Mouse (Mus musculus) MEL-GATA-1-ER (cell line): ENCODE data around the gene Stx12.
"Not testable (repeated sequence)": the region's sequence is repeated elsewhere in the genome, so short reads cannot be mapped to it uniquely, and the experiment has no call there.

Experiments
- DNase-seq: peaks from one replicate; pipeline ENCODE4 v3.0.0-alpha.2; 2012; ENCODE audit warnings: low read depth; ENCODE audit errors: extremely low read depth

Gene Stx12

DNA sequence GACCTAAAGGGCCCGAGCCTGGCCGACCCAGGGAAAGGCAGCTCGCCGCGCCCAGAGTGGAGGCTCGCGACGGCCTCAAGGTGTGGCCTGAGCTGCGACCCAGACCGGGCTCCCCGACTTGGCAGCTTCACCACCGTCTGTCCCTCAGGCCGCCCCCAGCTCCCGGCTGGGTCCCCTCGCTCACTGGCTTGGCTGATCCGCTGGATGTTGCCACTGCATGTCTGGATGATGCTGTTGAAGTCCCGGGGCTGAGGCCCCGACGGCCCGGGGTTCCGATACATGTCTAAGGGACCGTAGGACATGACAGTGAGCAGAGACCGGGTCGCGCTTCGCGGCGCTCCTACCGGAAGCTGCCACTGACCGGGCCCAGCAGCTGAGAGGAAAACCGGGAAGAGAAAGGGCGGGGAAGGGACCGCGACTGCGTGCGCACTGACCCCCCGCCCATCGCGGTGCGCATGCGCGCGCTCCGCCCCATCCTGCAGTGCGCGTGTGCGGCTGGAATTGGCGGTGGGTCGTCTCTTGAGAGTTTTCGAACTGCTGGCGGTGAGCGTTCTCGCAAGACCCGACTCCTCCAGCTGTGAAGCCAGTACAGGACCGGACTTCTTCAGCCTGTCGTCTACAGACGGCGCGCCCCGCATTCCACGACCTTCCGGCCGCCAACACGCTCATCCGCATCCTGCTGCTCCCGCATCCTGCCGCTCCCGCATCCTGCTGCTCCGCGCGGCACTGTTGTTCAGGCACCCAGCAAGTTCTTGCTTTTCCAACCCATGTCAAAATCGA lies at the start of gene Stx12:
Stx12 (minus strand) TSS at position 446 of the 780 bp plus-strand sequence.
- DNase-seq: peak; percentile 56

DNA sequence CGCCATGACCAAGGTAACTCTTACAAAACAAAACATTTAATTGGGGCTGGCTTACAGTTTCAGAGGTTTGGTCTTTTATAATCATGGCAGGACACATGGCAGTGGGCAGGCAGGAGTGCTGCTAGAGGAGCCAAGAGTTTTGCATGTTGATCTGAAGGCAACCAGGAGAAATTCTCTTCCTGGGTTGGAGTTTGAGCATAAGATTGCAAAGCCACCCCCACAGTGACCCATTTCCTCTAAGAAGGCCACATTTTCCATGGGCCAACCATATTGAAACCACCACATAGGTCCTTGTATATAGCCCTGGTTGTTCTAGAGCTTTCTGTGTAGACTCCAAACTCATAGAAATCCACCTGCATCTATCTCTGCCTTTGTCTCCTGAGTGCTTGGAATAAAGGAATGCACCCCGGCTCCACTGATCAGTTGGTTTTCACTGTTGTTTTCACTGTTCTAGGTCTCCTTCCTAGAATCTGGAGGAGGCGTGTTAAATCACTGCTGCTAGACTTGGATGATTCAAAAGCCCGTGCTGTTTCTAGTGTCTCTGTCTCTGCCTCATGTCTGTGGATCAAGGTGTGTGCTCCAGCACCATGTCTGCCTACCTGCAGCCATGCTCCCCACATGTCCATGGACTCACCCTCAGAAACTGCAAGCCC lies 48.6 kb upstream of the Stx12 start:
- DNase-seq: no peak

DNA sequence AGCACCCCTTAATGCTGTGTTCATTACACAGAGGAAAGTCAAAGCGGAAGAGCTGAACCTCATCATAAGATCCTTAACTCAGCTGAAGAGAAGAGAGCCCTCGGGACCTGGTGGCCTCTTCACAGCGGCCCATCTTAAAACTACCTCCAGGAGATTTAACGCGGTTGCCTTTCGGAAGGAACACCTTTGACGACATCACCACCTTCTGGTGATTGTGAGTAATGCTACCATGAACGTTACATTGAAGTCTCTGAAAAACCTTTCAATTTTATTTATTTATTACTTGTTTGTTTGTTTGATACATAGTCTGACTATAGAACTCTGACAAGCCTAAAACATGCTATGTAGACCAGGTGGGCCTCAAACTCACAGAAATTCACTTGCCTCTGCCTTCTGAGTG lies 46.5 kb upstream of the Stx12 start:
- peak; percentile 54 for DNase-seq

DNA sequence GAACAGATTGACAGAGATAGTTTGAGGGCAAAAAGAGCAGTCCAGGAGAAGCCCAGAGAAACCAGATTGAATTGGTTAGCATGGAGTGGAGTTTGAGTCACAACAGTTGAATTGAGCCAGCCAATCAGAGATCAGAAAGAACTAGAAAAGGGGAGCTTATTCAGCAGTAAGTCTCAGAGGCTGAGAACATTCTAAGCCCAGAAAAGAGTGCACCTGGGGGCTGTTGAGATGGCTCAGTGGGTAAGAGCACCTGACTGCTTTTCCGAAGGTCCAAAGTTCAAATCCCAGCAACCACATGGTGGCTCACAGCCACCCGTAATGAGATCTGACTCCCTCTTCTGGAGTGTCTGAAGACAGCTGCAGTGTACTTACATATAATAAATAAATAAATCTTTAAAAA lies 42.2 kb upstream of the Stx12 start:
- not testable (repeated sequence) for DNase-seq

DNA sequence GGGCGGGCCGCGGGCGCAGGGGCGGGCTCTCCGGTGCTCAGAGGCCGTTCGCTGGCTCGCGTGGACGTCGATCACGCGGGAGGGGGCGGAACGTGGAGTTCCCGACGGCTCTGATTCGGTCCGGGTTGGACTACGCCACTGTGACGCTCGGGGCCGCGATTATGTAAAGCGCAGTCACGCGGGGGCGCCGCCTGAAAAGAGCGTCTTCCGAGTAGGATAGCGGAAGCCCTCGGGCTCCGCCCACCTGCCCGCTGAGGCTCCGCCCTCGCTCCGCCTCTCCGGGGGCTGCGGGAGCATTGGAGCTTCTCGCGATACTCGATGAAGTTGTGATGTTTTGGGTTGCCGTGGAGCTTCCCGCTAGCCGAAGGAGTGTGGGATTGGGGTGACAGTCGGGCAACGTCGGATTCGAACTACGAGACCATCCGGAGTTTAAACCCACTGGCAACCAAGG lies 38.3 kb upstream of the Stx12 start, which contains the start of gene Fam76a:
Fam76a (minus strand) TSS at position 1 of the 451 bp plus-strand sequence.
- DNase-seq: peak; percentile 92

DNA sequence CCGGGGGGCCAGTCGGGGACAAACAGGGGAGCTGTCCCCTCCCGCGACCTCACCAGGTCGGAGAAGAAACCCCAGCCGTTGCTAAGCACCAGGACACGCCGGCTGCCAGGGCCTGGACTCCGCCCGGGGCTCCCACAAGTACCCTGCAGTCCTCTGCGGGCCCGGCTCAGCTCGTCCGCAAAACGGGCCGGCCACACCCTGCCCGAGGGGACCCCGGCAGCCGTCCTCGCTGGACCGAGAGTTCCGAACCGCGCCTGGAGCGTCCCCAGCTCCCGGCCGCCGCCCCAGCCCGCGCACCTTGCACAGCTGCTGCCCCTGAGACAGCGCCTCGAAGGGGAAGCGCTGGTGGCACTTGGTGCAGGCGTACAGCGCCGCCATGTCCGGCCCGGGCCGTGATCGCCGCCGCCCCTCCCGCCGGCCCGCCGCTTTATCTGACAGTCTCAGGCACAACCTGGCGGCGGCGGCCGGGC lies 37.8 kb upstream of the Stx12 start:
- DNase-seq: no peak

DNA sequence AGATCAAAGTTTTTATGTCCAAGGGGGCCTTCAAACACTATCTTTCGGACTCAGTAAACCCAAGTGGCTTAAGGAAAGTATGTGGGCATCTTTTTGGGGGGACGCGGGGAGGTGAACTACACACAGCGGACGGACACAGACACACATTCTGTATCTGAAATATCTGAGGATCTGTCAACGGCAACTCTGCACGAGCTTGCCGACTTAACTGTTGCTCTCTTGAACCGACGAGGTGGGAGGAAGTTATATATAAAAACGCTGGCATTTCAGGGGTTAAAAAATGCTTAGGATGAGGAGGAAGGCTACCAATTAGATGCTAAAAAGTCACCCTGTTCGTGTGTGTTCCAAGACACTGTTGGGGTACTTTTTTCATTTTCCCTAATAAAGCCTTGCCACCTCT lies 37.2 kb upstream of the Stx12 start:
- peak; percentile 5 for DNase-seq

DNA sequence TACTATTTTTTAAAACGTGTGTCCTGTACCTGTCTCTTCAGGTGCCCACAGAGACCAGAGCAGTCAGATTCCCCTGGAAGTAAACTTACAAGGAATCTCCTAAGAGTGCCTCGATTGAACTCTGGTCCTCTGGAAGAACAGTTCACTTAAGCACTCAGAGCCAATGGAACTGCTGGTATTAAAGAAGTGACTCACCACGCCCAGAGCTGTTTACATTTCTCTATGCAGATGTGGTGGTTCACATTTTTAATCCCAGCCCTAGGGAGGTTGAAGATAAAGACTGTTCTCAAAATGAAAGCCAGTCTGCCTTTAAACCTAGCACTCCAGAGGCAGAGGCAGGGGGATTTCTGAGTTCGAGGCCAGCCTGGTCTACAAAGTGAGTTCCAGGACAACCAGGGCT lies 35.9 kb upstream of the Stx12 start:
- DNase-seq: no peak

DNA sequence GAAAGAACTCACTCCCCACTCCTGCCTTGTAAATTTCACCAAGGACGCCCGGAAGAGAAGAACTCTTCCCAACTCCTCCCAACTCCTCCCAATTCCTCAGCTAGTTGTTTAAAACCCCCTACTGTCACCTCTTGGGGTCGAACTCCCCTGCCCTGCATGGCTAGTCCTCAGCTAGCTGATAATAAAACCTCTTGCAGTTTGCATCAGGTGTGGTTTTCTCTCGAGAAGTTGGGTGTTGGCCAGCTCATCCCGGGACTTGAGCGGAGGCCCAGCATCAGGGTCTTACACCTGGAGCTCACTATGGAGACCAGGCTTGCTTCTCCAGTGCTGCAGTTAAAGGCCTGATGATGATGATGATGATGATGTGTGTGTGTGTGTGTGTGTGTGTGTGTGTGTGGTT lies 34.2 kb upstream of the Stx12 start:
- not testable (repeated sequence) for DNase-seq

DNA sequence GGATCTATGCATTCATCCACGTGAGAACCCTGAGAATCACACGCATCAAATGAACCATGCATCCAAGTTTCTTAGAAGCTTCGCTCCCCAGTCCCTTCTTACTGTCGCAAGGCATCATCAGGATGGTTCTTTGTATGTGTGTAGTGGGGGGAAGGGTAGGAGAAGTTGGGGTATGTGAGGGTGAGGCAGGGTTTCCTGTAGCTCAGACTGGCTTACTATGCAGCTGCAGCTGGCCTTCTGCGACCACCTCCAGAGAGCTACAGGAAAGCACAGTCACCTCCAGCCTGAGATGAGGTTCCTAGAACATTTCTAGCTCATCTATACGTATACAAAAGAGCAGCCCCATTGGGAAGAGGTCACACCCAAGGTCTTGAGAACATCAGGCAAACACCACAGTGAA lies 27.8 kb upstream of the Stx12 start:
- no peak for DNase-seq

DNA sequence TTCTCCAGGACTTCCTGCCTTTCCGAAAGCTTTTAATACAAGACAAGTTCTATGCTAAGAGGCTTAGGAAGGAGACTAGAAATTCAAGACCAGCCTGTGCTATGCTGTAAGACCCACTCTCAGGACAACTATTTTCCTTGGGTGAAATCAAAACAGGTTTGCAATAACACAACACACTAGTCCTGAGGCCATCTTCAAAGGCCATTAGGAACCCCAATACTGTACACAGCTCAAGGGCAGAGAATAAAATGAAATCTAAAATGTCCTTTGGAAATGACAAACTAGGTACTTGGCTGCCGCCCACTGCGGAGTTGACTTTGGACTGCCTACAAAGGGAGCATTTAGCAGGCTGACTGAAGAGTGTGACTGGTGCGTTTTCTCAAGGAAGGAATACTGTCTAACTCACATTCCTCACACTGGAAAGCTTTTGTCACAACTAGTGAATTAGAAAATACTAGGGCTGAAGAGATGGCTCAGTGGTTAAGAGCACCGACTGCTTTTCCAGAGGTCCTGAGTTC lies 21.6 kb upstream of the Stx12 start:
- no peak for DNase-seq

DNA sequence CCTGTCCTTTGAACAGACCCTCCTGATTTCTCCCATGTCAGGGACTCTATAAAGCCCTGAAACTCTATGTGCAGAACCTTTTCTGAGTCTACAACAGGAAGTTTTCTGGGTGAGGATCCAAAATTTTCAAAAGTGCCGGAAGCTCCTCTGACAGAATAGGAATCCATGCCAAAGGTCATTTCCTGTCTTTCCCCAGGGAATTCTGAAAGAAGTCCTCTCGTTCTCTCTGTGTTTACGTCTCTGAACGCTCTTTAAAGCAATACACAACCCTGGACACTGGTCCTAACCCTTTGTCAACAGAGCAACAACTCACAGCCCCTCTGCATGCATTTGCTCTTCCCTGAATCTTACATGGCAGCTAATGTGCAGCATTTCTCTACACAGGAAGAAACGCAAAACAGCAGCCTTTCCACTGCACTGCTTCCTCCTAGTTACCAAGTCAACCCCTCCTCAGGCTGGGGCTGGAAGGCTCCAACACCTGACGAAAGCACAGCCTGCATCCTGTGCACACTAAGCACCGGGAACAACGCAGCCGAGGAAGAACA lies 20.5 kb upstream of the Stx12 start:
- DNase-seq: no peak

DNA sequence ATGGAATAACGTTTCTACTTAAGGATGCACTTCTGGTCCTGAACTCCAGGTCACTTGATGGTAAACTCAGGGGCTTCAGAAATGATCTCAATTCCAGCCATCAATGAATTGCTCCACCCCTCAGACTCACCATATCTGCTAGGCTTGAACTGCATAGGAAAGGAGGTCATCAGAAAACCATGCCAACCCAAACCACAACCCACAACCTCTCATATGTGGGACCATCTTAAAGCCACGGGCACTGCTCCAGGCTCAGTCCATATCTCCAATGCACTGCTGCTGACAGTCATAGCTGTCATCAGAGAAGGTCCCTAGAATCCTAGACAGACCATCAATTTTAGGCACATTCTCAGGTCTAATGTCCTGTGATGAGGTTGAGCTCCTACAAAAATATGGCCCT lies 19.8 kb upstream of the Stx12 start:
- DNase-seq: no peak

DNA sequence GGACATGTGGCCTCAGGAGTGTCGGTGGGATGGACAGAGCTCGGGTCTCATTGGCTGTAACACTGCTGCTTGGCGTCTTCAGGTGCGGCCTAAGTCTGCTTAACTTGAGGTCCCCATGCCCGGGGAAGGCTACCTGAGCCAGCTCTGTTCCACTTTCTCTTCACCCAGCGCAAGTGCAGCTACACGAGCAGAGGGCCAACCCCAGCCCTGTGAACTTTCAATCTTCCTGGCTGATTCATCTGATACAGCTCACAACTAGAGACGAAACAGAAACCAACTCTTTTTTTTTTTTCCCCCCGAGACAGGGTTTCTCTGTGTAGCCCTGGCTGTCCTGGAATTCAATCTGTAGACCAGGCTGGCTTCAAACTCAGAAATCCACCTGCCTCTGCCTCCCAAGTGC lies 13.9 kb upstream of the Stx12 start:
- no peak for DNase-seq

DNA sequence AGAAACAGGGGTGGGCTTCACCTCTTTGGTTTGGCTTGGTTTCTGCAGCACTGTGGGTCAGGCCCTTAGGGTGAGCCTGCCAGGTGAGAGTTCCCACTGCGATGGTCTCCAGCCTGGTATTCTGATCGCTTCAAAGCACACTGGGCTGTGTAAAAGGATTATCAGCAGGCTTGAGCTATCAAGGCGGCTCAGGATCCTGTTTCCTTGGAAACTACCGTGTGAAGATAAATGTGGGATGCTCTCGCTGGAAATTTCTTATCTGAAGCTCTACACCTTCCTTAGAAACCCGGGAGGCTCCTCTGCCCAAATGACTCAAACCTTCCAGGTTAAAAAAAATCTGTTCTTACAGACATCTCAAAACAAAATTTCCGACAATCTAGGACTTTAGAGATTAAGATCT lies 10.1 kb upstream of the Stx12 start:
- DNase-seq: no peak

DNA sequence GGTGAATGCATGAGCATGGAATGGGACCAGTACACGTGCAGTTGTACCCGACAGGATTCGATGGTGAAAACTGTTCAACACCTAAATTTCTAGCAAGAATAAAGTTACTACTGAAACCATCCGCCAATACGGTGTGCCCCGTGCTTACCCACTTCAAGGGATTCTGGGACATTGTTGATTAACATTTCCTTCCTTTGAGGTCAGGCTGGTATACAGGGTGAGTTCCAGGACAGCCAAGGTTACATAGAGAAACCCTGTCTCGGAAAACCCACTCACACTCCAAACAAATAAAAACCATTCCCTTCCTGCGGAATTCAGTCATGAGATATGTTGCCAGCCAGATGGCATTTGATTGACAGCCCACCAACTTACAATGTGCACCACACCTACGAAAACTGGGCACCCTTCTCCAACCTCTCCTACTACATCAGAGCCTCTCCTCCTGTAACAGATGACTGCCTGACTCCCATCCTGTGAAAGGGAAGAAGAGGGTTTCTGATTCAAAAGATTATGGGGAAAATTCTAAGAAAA lies 600 bp upstream of the Stx12 start:
- DNase-seq: peak; percentile 29

DNA sequence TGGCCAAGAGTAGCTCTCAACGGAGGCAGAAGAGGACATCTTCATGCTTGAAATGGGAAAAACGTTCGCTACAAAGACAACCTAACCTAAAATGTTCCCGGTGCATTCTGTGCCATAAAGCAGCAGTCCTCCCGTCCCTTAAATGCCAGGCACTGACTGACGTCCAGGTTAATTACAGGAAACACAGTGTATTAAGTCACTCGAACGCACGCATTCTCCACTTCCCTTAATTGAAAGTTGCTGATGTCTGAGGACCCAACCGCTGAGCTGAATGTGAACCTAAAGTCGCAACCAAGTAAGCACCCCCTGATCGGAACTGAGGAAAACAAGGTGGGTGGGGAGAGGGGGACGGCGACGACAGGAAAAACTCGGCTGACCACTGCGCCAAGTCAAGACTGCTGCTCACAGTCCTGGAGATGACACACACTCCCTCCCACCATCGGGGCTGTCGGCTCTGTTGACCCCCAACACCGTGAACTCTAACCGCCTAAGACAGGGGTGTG lies 697 bp downstream of the Stx12 start:
- DNase-seq: peak; percentile 67

DNA sequence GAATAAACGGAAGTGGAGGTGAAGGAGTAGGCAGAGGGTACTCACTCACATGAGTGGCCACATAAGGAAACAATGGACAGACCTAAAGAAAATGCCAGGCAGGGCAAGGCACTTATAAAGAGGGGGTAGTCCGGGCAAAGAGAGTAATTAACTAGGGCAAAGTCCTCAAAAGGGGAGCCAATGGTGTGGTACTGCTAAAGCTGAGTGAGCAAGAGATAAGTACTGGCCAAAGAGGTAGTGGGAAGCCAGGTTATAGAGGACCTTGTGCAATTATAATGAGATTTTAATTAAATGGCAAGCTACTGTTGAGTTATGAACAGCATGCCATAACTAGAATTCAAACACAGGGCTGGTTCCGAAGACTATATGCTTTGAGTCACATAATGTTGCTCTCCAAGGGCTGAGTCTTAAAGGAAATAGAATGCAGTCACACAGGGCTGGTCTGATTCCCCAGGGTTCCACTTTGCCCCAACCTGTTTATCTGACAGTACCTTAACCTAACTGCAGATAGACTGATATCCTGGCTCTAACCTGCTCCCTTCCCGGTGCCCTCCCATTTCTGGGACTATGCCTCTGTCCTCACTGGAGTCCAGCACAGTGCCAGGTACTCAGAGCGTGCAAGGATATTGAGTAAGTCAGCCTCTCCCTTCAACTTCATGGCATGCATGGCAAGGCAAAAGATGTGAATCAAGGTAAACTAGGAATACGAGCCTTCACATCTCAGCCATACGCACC lies 9.8 kb downstream of the Stx12 start:
- no peak for DNase-seq

DNA sequence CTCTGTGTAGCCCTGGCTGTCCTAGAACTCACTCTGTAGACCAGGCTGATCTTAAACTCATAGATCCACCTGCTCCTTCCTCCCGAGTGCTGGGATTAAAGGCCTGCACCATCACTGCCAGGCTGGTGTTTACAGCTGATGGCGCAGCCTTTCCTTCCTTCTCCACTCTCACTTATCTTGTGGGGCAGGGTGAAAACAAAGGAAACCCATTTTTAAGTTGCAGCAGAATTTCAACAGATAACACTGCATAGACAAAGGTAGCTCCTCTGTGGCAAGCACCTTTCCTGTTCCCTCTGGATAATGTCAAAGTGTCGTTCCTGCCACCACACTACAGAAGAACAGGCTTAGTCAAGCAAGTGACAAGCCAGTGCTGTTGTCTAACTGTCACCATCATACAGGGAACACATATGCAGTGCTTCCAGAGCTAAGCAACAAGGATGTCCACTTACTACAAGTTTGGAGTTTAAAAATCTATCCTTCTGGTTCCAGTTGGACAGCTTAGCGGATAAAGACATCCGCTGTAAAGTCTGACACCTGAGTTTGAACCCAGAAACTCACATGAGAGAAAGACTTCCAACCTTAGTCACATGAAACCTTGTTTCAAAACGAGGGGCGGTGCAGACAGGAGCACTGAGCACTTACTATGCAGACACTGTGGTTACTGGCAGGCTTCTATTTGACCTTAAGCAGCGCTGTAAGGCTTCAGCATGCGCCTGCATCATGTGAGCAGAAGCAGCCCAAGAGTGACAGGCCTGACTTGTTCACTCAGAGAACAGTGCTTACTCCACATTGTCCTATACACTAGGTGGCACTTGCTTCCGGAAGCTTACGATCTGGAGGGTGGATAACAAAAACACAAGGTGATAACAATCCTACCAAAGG lies 10.6 kb downstream of the Stx12 start:
- peak; percentile 36 for DNase-seq

DNA sequence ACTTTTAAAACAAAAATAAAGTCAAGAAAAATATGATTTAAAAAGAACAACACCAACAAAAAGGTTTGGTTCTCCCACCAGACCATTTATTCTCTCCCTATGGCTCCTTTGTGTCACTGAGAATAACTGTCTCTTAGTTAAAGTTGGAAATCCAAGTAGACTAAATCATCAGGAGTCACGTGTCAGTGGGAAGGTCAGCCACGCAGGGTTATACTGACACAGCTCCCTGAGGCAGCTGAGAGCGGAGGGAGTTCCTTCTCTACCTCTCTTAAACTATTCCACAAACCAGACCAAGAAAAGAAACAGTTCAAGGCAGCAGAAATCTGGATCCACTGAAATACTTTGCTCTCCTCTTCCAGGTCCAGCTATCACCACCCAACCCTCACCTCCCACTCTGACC lies 13.2 kb downstream of the Stx12 start:
- no peak for DNase-seq
